Mouse (Mus musculus): Measurements from ENCODE around the gene Tbx20.

Tbx20 gene

GRCm38 (mm10) chr9:24769611-24770010 is 4.5 kb downstream of the Tbx20 start:
- no peak for DNase-seq (ENCODE audit: low spot score)

- DNase-seq (ENCODE audit: low spot score): no peak
Measured at GRCm38 (mm10) chr9:24767056-24767455, 7.0 kb downstream of the Tbx20 start.

- no peak for DNase-seq (ENCODE audit: low spot score)
Measured at GRCm38 (mm10) chr9:24765572-24765971, 8.5 kb downstream of the Tbx20 start.

- DNase-seq (ENCODE audit: low spot score): no peak
Measured at GRCm38 (mm10) chr9:24760461-24760860, 13.6 kb downstream of the Tbx20 start.

- no peak for DNase-seq (ENCODE audit: low spot score)
Measured at GRCm38 (mm10) chr9:24744958-24745357, 29.1 kb downstream of the Tbx20 start.

GRCm38 (mm10) chr9:24701246-24701645 is 72.9 kb downstream of the Tbx20 start:
- DNase-seq (ENCODE audit: low spot score): peak; percentile 46

GRCm38 (mm10) chr9:24696405-24696778 is 77.7 kb downstream of the Tbx20 start:
- DNase-seq (ENCODE audit: low spot score): no peak

GRCm38 (mm10) chr9:24695700-24696404 is 78.3 kb downstream of the Tbx20 start, which contains the start of gene Dpy19l2:
Gene Dpy19l2, minus strand, starts transcription at chr9:24696293.
- DNase-seq (ENCODE audit: low spot score): no peak

Measured in MN1 (cell line).